Mouse (Mus musculus) heart, postnatal 14 days (tissue): ENCODE results near the gene Fam228a. TPM values are rescaled to one million over a fixed set of nuclear protein-coding genes. Genes with fewer than 3 reads are reported as not detected.
"Not testable (repeated sequence)": the region's sequence is repeated elsewhere in the genome, so short reads cannot be mapped to it uniquely, and the experiment has no call there.

ENCODE experiments used
- DNase-seq, 2 experiments: peaks; one replicate each; pipeline ENCODE4 v3.0.0; 2021 to 2022
- intact Hi-C: fragments of 180-260 bp; cut with DNase I; formaldehyde crosslinking; loops from one replicate; pipeline ENCODE4 v1.15.1; 2025
- total RNA-seq, 2 experiments: library from RNA; stranded (reverse); gene quantifications; 2 replicates each; pipeline ENCODE4 v1.2.3; 2021

The Fam228a gene
- total RNA-seq, 2 experiments from 2014 or later: 0.10 to 0.19 TPM

- DNase-seq: no peak
- intact Hi-C loops: no loop called here
These were observed 18.2 kb downstream of the Fam228a start for GRCm38 (mm10) chr12:4719762-4720754.

GRCm38 (mm10) chr12:4719066-4719761 is 19.0 kb downstream of the Fam228a start:
- DNase-seq: no peak
- intact Hi-C loops: no loop called here

DNA sequence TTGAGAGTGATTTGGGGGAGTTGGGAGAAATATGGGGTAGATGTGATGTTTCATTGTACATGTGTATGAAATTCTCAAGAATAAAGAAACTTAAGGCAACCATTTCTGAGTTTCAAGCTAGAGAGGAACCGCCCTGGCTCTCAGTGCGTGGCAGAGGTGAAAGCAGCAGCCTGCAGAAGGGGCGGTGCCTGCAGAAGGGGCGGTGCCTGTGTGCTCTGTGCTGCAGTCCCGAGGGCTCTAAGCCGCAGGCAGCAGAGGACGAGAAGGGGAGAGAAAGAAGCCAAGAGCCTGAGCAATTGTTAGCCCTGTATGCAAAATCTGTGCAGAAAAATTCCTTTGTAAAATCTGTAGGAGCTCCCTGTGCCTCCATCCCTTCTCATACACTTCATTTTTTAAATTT is 20.8 kb downstream of the Fam228a start:
- DNase-seq: no peak
- intact Hi-C loops: no loop called here

DNA sequence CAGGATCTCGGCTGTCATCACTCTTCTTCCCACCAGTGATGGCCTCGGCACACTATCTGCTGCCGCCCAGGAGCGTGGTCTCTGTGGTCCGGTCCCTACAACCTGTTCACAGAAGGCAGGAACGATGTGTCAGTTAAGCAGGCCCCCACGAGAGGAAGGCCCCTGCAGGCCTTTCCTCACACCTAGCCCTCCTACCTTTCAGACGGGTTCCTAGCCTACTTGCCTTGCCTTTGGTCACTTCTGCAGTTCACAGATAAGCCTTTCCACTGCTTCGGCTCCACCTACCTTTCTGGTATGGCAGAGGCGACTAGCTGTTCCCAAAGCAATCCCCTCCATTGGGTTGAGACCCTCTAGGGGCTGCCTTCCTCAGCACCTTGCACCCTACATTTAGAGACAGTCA is 22.6 kb downstream of the Fam228a start:
- intact Hi-C loops: no loop called here
- DNase-seq: no peak

DNA sequence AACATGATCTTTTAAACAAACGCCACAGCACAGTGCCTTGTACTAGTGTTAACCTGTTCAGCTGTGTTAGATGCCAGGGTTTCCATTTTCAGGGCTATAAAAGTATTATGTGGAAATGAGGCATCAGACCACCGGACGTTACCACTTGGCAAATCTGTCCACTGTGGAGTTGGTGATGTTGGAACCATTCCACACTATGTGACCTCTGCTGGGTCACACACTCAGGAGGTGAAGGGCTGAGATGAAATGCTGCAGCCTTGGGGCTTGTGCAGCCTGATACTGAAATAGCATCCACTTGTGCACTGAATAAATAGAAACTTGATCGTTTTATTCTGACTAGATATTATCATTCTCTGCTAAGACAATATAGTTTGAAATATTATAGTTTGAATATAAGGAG is 24.9 kb downstream of the Fam228a start:
- DNase-seq: no peak
- intact Hi-C loops: no loop called here

DNA sequence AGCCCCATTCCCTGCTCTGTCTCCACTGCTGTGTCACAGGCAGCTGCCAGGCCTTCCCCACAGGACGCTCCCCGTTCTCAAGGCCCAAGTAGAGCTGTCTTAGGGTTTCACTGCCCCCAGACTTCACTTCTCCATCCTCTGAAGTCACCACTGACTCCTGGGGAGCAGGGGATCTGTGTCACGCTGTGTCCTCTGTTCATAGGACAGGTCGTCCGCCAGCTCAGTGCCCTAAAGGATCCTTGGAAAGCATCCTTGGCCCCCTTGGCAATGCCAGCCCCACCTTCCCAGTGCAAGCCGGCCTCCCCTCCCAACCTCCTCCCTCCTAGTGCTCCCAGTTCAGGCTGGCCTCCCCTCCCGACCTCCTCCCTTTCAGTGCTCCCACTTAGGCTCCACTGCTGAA is 28.3 kb downstream of the Fam228a start:
- intact Hi-C loops: no loop called here
- no peak for DNase-seq

GRCm38 (mm10) chr12:4708881-4709604 is 29.2 kb downstream of the Fam228a start:
- intact Hi-C loops: no loop called here
- no peak for DNase-seq

DNA sequence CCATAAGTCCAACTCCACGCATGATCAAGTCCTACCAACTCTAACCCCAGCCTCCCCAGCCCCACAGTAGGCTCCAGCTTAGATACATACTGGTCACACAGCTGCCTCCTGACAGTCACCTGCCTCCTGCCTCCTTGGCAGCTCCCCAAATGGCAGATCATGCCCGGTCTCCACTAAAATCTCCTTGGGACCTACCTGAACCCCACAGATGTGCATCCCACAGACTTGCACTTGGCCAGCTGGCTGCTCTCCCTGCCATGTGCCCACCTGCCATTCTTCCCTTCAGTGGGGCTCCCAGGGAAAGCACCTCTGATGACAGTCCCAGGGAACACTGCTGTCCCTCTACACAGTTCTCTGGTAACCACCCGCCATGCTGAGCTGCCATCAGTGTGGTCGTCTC is 29.9 kb downstream of the Fam228a start:
- no peak for DNase-seq
- intact Hi-C loops: no loop called here

DNA sequence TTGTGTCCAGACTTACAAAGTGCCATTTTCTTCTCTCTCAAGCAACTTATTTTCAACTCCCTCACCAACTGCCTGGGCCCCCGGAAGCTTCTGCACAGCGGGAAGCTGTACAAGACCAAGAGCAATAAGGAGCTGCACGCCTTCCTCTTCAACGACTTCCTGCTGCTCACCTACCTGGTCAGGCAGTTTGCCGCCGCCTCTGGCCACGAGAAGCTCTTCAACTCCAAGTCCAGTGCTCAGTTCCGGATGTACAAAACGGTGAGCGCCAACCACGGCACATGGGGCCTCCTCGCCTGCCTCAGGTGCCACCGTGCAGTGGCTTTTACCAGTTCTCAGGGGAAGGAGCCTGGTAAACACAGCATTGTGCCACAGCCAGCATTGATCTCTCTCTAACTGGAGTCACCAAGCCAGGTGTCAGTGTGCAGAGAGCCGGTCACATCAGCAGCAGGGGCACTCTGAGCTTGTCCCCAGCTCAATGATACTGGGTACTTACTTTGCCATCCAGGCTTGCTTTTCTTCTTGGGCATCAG is 30.7 kb downstream of the Fam228a start:
- intact Hi-C loops: no loop called here
- no peak for DNase-seq

DNA sequence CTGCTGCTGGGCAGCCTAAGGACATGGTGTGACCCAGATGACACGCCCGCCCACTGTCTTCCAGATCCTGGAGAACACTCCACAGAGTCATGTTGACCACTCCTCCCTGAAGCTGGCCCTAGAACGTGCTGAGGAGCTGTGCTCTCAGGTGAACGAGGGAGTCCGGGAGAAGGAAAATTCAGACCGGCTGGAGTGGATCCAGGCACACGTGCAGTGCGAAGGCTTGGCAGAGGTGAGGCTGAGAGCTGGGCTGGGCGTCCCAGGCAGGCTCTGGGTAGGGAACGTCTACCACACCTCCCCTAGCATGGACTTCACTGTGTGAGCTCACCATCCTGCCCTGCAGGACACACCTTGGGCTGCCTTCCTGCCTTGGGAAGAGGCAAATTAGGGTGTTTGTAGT is 31.3 kb downstream of the Fam228a start:
- no peak for DNase-seq
- intact Hi-C loops: no loop called here

- intact Hi-C loops: no loop called here
- DNase-seq: no peak
These were observed 32.1 kb downstream of the Fam228a start for GRCm38 (mm10) chr12:4706175-4706574.

- intact Hi-C loops, DNase-seq: not testable (repeated sequence)
These were observed 32.6 kb downstream of the Fam228a start for GRCm38 (mm10) chr12:4705626-4706025.

DNA sequence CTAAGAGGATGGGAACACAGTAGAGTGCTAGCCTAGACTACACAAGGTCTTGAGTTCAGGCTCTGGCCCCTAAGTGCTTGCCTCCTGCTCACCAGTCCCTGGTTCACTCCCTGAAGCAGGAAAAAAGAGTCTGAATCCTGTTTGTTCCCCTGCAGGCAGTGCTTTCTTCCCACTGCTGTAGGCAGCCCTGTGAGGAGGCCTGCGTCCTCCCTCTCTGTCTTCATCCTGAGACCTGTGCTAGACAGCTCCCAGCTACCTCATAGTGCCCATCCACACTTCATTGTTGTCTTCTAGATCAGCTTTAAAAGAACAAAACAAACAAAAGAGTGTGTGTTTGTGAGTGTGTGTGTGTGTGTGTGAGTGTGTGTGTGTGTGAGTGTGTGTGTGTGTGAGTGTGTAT is 43.7 kb downstream of the Fam228a start:
- intact Hi-C loops: no loop called here
- DNase-seq: no peak

- intact Hi-C loops: no loop called here
- DNase-seq: no peak
These were observed 47.0 kb downstream of the Fam228a start for GRCm38 (mm10) chr12:4691193-4691592.

- intact Hi-C loops: no loop called here
- no peak for DNase-seq
These were observed 48.9 kb downstream of the Fam228a start for GRCm38 (mm10) chr12:4689341-4689740.

GRCm38 (mm10) chr12:4688386-4688785 is 49.8 kb downstream of the Fam228a start:
- no peak for DNase-seq
- intact Hi-C loops: no loop called here

- no peak for DNase-seq
- intact Hi-C loops: no loop called here
These were observed 52.8 kb downstream of the Fam228a start for GRCm38 (mm10) chr12:4685441-4685840.

DNA sequence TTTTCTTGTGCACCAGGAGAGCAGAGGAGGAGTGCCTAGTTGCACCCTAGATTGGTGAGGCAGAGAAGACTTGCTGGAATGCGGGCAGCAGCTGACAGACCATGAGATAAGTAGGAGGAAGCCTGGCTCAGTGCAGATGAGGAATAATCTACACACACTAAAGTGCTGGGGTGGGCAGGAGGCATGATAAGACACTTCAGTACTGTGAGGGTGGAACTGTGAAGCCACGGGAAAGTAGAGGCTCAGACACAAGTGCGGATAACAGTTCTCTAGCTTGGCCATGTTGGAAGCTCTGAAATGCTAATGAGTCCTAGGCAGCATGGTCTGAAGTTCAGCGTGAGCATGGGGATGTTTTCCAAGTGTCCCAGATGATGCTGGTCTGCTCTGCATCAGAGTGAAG is 58.3 kb downstream of the Fam228a start:
- peak in 1 of 2 experiments; percentile 9 for DNase-seq
- intact Hi-C loops: no loop called here

DNA sequence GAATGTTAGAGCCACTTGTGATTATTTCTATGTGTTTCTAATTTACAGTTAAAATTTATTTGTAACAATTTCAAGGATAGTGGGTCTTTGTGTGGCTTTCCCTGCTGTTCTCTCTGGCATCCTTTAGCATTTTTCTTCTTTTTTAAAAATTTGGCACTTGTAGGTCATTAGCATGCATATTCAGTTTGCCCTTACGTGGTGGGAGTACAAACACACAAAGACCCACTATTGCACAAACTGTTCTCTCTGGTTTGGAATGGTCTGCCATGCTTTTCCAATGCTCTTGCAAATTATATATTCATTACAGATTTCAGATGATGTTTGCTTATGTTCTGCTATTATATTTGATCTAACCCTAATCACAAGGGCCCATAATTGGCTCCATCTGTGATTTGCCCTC is 61.9 kb downstream of the Fam228a start:
- intact Hi-C loops: no loop called here
- no peak for DNase-seq

DNA sequence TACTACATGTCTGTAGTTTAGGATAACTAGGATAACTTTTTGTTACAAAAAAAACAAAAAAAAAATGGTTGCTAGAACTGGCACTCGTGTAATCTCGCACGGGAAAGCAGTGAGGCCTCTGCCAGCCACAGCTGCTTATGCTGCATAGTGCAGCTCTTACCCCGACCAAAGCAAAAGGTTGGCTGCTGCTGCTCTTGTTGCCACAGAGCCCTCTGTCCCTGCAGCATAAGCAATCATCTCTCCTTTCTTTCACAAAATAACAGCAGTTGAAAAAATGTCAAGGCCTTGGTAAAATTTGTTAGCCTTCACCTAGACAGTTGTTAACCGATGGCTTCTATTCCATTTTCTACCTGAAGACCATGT is 72.6 kb downstream of the Fam228a start:
- intact Hi-C loops: no loop called here
- DNase-seq: no peak
